Mouse (Mus musculus) neural tube, embryonic 13.5 days (tissue): Measurements from ENCODE around the gene Fgfr3. TPM values are rescaled to one million over a fixed set of nuclear protein-coding genes. Genes with fewer than 3 reads are reported as not detected.
A peak's percentile ranks its signal among the peaks of the same experiment; 100 is the strongest.

Experiments used
- ATAC-seq: fragments of 200-750 bp; cut with Nextera tagmentation; 2 replicates; pipeline ENCODE4 v1.8.0; 2017; ENCODE audit warnings: low read depth, mild to moderate bottlenecking, moderate TSS enrichment, moderate library complexity
- H3K27ac ChIP-seq: fragments of 300-500 bp; sonication (generic); replicated peaks from 2 replicates; pipeline ENCODE4 v1.5.1; 2015; ENCODE audit warnings: moderate library complexity, mild to moderate bottlenecking, inconsistent platforms
- H3K27me3 ChIP-seq: fragments of 300-500 bp; sonication (generic); 2 replicates; pipeline ENCODE4 v1.6.1; 2015; ENCODE audit warnings: mild to moderate bottlenecking, inconsistent platforms
- H3K36me3 ChIP-seq: fragments of 300-500 bp; sonication (generic); 2 replicates; pipeline ENCODE4 v1.6.1; 2015; ENCODE audit warnings: mild to moderate bottlenecking, inconsistent platforms
- H3K4me1 ChIP-seq: fragments of 300-500 bp; sonication (generic); replicated peaks from 2 replicates; pipeline ENCODE4 v1.6.1; 2015; ENCODE audit warnings: inconsistent platforms
- H3K4me2 ChIP-seq: fragments of 300-500 bp; sonication (generic); 2 replicates; pipeline ENCODE4 v1.6.1; 2015; ENCODE audit warnings: inconsistent platforms, mild to moderate bottlenecking, moderate library complexity
- H3K4me3 ChIP-seq: fragments of 300-500 bp; sonication (generic); 2 replicates; pipeline ENCODE4 v1.5.1; 2015; ENCODE audit warnings: mild to moderate bottlenecking, inconsistent platforms
- H3K9ac ChIP-seq: fragments of 300-500 bp; sonication (generic); 2 replicates; pipeline ENCODE4 v1.6.1; 2015; ENCODE audit warnings: moderate library complexity, mild to moderate bottlenecking, inconsistent platforms
- H3K9me3 ChIP-seq: fragments of 300-500 bp; sonication (generic); 2 replicates; pipeline ENCODE4 v1.6.1; 2016; ENCODE audit warnings: inconsistent platforms
- WGBS: fragments of 180-500 bp; shearing (Covaris S2); methylation state at CpG from one replicate; pipeline ENCODE4 v1.1.7; 2015; 5-methylcytosine and 5-hydroxymethylcytosine counted together
- polyA plus RNA-seq: library from polyadenylated mRNA; unstranded; fragments of >200 nt; fragmentation: Nextera tagmentation; extraction: Ambion mirVana; gene quantifications from 2 replicates; pipeline ENCODE4 v1.2.1, GENCODE M21; 2015

The Fgfr3 gene
- polyA plus RNA-seq, 1 experiment from 2014 or later = 42.3 TPM

DNA sequence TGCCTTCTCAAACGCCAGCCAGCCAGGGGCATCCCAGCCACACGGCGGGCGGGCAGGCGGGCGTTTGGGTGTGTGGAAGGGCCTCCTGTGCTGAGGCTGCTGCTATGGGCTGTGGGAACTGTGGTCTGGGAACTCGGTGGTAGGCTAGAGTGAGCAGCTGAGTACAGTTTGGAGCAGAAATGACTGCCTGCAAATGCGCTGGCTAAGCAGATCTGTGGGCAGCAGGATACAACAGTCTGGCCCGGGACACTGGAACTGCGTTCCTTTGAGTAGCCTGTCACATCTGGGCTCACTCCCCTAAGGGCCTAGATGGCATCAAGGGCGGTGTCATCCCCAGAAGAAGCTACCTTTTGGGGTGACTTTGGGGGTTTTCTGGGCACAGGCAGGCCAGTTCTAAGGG is 19.6 kb upstream of the Fgfr3 start:
- Histone ChIP-seq H3K27ac (no peak overlapping the region), H3K9me3 (no peaks in the 10 kb centered on the region), H3K27me3 (peaks cover 25% of the 10 kb centered on the region), H3K4me3 (no peak overlapping the region), H3K4me2 (no peak overlapping the region), H3K36me3 (no peaks in the 10 kb centered on the region), H3K9ac (no peak overlapping the region), H3K4me1 (peaks cover 82% of the 10 kb centered on the region)
- WGBS = 79% methylated on average over 11 of the region's 11 CpGs
- no peak for ATAC-seq

DNA sequence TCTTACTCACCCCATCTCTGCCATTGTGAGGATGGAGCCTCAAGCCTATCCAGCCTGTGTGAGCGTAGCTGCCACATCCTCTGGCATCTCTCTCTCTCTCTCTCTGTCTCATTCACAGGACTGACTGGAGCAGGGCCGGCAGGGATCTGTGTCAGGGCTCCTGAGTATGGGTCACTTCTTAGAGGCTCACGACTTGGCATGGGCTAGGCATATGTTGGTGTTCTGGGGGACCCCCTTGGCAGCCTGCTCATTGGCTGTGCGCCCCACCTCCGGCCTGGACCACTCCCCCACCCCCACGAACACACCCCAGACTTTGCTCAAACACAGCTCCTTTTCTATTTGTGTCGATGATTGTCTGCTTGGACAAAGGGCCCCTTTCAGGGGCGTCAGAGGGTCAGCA is 17.5 kb upstream of the Fgfr3 start:
- no peaks in the 10 kb centered on the region for H3K9me3 ChIP-seq
- H3K27ac ChIP-seq = peak overlapping the region; percentile 85
- WGBS = 20% methylated on average over 8 of the region's 8 CpGs
- peaks cover 72% of the 10 kb centered on the region for H3K4me1 ChIP-seq
- no peak overlapping the region for H3K4me3 ChIP-seq
- peaks cover 9% of the 10 kb centered on the region for H3K27me3 ChIP-seq
- ATAC-seq = peak; percentile 45
- H3K4me2 ChIP-seq = no peak overlapping the region
- no peaks in the 10 kb centered on the region for H3K36me3 ChIP-seq
- no peak overlapping the region for H3K9ac ChIP-seq

DNA sequence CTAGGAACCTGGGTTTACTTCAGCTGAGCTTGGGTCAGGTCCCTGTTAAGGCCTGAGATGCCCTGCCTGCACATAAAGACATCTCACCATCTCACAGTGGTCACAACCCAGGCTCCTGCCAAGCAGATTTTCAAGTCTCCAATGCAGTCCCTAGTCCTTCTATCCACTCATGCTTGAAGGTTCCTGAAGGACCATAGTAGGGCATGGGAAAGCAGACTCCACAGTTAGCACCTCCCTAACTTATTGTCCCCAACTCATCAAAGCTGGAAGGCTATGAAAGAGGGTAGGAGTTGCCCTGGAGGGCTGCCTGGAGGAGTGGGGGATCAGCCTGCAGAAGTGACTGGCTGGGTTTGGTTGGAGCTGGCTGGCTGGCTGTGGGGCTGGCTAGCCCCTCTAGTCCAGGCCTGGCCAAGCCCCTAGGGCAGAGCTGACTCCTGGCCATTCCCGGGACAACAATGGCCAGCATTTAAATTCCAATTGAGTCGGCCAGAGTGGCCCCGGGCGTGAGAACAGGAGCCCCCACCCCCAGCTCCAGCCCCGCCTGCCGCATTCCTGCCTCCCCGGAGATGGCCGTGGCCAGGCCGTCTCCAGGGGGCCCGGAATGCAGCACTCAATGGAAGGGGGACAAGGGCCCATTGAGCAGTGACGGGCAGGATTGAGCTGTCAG is 16.4 kb upstream of the Fgfr3 start:
- H3K4me1 ChIP-seq = peaks cover 61% of the 10 kb centered on the region
- ATAC-seq = peak; percentile 85
- H3K36me3 ChIP-seq = no peaks in the 10 kb centered on the region
- peak overlapping the region; percentile 85 for H3K27ac ChIP-seq
- 0 out of 2 replicates have a peak overlapping the region, but pooled peaks have one; percentile 6 for H3K4me2 ChIP-seq
- H3K4me3 ChIP-seq = no peak overlapping the region
- H3K9ac ChIP-seq = no peak overlapping the region
- 5% methylated on average over 11 of the region's 11 CpGs for WGBS
- H3K9me3 ChIP-seq = no peaks in the 10 kb centered on the region
- peaks cover 4% of the 10 kb centered on the region for H3K27me3 ChIP-seq

DNA sequence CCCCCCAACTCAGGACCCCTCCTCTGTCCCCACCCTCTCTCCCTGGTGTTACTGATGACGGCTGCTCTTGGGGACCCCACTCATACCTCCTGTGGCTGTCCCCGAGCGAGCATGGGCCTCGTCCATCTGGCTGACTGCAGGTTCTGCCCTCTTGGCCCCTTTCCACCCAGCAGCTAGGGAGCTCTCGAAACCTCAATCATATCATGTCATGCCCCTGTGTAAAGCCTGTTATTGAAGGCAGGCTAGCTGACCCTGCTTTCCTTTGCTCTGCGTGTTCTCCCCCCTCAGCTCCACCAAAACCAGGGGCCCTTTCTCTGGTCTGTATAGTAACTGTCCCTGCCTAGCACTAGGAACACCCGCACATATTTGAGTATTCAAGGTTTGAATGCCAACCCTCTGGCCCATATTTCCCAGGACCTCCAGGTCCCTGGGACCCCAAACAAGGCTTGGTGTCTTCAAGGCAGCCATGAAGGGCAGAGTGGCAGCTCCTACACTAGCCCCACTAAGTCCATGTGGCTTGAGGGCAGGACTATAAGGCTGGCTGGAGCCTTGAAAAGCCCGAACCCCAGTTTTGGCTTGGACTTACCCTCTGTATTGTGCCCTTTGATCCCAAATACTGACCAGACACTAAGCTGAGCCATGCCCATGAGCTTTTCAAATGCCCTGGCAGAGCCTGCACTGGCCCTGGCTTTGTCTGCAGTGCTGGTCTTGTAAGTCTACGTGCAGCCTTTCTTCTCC is 15.7 kb upstream of the Fgfr3 start:
- Histone ChIP-seq H3K4me2 (0 out of 2 replicates have a peak overlapping the region, but pooled peaks have one; percentile 6), H3K36me3 (no peaks in the 10 kb centered on the region), H3K9ac (no peak overlapping the region), H3K27me3 (peaks cover 4% of the 10 kb centered on the region), H3K4me3 (no peak overlapping the region), H3K9me3 (no peaks in the 10 kb centered on the region), H3K27ac (peak overlapping the region; percentile 85), H3K4me1 (peaks cover 55% of the 10 kb centered on the region)
- ATAC-seq = peak; percentile 25; the same call in 1 of the 2 replicates
- 17% methylated on average over 9 of the region's 9 CpGs for WGBS

DNA sequence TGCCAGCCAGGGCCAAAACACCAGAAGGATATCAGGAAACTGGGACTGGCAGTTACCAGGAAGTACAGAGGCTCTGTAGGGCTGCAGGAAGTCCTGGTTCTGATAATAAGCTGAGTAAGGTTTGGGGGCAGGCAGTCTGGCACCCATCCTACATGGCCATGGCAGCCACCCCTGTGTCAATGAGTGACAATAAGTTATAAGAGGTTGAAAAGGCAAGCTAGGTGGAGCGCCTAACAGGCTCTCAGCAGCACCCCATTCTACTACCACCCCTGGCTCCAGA is 15.2 kb upstream of the Fgfr3 start:
- ATAC-seq = no peak
- H3K36me3 ChIP-seq = no peaks in the 10 kb centered on the region
- H3K27ac ChIP-seq = peak overlapping the region; percentile 85
- H3K9me3 ChIP-seq = no peaks in the 10 kb centered on the region
- H3K9ac ChIP-seq = no peak overlapping the region
- peaks cover 53% of the 10 kb centered on the region for H3K4me1 ChIP-seq
- H3K4me2 ChIP-seq = no peak overlapping the region
- peaks cover 4% of the 10 kb centered on the region for H3K27me3 ChIP-seq
- no peak overlapping the region for H3K4me3 ChIP-seq
- WGBS = 88% methylated on average over 1 of the region's 1 CpGs

DNA sequence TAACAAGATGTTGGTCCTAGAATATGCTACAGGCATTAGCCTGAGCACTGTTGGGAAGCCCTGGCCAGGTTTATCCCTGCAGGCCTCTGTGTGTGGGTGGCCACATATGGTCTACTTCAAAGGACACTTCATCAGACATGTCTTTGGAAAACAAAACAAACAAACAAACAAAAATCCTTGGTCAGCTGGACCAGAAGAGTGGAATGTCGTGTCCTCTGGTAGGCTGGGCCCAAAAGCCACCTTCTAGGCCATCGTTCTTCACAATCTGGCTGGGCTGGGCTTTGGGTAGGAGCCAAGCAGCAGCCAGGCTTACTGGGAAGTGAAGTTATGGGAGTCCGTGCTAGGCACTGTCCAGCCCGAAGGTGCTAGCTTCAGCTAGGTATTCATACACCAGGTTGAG is 14.3 kb upstream of the Fgfr3 start:
- peak overlapping the region; percentile 85; the same call in 1 of the 2 replicates for H3K27ac ChIP-seq
- no peak overlapping the region for H3K4me2 ChIP-seq
- H3K9ac ChIP-seq = no peak overlapping the region
- 70% methylated on average over 4 of the region's 4 CpGs for WGBS
- no peaks in the 10 kb centered on the region for H3K9me3 ChIP-seq
- peaks cover 45% of the 10 kb centered on the region for H3K4me1 ChIP-seq
- H3K4me3 ChIP-seq = no peak overlapping the region
- no peaks in the 10 kb centered on the region for H3K36me3 ChIP-seq
- no peaks in the 10 kb centered on the region; the same call in none of the 2 replicates for H3K27me3 ChIP-seq
- no peak for ATAC-seq

DNA sequence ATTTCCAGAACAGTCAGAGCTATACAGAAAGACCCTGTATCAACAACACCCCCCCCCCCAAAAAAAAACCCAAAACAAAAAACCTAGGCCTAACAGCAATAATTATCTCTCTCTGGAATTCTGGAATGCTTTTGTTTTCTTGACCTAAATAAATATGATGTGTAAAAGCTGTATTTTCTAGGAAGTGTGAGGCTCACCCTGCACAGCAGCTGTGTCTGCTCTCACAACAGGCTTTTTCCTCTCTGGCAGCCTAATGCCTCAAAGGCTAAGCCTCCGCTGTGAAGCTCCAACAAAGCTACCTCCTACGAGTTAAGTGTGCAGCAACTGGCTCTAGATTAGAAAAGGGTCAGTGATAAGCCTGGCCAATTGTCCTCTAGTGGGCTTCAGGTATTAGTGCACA is 12.4 kb upstream of the Fgfr3 start:
- H3K9me3 ChIP-seq = no peaks in the 10 kb centered on the region
- H3K4me3 ChIP-seq = no peak overlapping the region
- WGBS = 53% methylated on average over 2 of the region's 2 CpGs
- peaks cover 37% of the 10 kb centered on the region for H3K4me1 ChIP-seq
- no peak for ATAC-seq
- H3K27me3 ChIP-seq = no peaks in the 10 kb centered on the region
- no peaks in the 10 kb centered on the region for H3K36me3 ChIP-seq
- H3K4me2 ChIP-seq = no peak overlapping the region
- no peak overlapping the region for H3K9ac ChIP-seq
- no peak overlapping the region for H3K27ac ChIP-seq

DNA sequence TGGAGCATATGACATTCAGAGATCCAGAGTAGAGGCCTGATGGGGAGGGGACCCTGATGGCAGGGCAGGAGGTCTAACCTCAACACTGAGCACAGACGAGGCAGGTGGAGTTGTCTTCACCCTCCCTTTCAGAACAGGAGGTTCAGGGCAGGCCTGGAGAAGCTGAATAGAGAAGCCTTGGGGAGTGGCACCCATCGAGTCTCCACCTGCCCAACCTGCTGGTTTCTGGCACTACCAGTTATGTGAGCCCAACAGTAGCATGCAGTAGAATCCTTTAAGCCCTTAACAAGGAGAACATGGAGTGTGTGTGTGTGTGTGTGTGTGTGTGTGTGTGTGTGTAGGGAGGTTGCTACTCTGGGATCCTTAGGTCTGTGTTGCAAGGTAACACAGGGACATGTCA is 8.9 kb upstream of the Fgfr3 start:
- no peak for ATAC-seq
- Histone ChIP-seq H3K4me3 (no peak overlapping the region), H3K4me2 (no peak overlapping the region), H3K9me3 (no peaks in the 10 kb centered on the region), H3K36me3 (no peaks in the 10 kb centered on the region), H3K27me3 (no peaks in the 10 kb centered on the region), H3K9ac (no peak overlapping the region), H3K4me1 (peaks cover 4% of the 10 kb centered on the region; the same call in 1 of the 2 replicates), H3K27ac (no peak overlapping the region)
- WGBS = 85% methylated on average over 2 of the region's 2 CpGs

DNA sequence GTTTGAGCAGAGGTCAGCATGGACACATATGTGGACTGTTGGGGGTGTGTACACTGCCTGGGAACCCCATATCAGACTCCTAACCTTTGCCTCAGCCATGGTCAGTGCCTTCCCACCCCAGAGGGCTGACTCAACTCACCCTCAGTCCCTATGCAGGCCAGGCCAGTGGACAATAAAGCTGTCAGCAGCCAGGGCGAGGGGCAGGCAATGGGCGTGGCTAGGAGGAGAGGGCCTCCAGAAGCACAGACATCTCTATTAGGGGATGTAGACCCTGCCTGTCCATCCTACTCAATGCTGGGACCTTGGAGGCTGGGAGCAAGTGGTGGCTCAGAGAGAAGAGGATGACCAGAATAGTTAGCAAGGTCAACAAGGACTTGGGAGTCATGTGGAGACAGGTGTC is 6.3 kb upstream of the Fgfr3 start:
- Histone ChIP-seq H3K27ac (no peak overlapping the region), H3K9me3 (no peaks in the 10 kb centered on the region), H3K9ac (no peak overlapping the region), H3K4me3 (no peak overlapping the region), H3K27me3 (peaks cover 9% of the 10 kb centered on the region), H3K36me3 (no peaks in the 10 kb centered on the region), H3K4me1 (0 out of 2 replicates have a peak, but pooled peaks cover 3% of the 10 kb centered on the region), H3K4me2 (no peak overlapping the region)
- no peak for ATAC-seq
- 26% methylated on average over 2 of the region's 2 CpGs for WGBS

DNA sequence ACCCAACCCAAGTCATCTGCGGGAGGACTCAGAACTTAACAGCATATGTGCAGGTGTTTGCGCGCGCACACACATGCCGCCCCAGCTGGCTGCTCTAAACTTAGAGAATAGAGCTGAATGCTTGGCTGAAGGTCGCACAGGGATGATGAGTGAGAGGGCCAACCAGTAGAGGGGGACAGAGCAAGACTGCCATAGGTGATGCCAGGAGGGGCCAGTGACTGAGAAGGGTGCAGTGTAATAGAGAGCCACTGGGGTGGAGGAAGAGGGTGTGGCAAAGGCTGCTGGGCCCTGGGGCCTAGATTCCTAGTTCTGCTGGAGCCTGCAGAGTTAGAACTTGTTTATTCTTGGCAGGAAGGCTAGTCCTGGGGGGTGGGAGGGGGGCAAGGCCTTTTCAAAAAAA is 5.0 kb upstream of the Fgfr3 start:
- Histone ChIP-seq H3K27me3 (peaks cover 18% of the 10 kb centered on the region), H3K4me3 (no peak overlapping the region), H3K27ac (no peak overlapping the region), H3K9me3 (no peaks in the 10 kb centered on the region), H3K4me1 (peaks cover 15% of the 10 kb centered on the region), H3K36me3 (no peaks in the 10 kb centered on the region), H3K4me2 (no peak overlapping the region), H3K9ac (no peak overlapping the region)
- WGBS = 76% methylated on average over 6 of the region's 6 CpGs
- no peak for ATAC-seq

DNA sequence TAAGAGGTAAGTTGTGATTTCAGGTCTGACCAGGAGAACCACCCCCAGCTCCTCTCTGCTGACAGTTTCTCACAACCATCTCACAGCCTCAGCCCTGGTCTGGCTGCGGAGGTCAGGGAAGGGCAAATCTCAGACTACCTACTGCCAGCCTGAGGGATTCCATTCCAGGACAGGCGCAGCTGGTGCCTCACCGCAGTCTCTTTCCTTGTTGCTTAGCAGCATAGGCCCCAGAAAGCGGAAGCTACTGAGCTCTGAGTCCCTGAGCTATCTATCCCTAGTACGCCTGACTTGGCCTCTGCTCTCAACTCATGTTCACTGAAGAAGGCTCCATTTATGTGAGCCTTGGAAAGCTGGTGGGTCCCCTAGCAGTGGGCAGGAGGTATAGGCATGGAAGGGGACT is 3.0 kb upstream of the Fgfr3 start:
- H3K9me3 ChIP-seq = no peaks in the 10 kb centered on the region
- H3K27me3 ChIP-seq = peaks cover 18% of the 10 kb centered on the region
- H3K9ac ChIP-seq = no peak overlapping the region
- 68% methylated on average over 5 of the region's 5 CpGs for WGBS
- no peak overlapping the region for H3K4me3 ChIP-seq
- H3K27ac ChIP-seq = no peak overlapping the region
- no peak for ATAC-seq
- H3K4me2 ChIP-seq = no peak overlapping the region
- peaks cover 34% of the 10 kb centered on the region for H3K4me1 ChIP-seq
- H3K36me3 ChIP-seq = no peaks in the 10 kb centered on the region

DNA sequence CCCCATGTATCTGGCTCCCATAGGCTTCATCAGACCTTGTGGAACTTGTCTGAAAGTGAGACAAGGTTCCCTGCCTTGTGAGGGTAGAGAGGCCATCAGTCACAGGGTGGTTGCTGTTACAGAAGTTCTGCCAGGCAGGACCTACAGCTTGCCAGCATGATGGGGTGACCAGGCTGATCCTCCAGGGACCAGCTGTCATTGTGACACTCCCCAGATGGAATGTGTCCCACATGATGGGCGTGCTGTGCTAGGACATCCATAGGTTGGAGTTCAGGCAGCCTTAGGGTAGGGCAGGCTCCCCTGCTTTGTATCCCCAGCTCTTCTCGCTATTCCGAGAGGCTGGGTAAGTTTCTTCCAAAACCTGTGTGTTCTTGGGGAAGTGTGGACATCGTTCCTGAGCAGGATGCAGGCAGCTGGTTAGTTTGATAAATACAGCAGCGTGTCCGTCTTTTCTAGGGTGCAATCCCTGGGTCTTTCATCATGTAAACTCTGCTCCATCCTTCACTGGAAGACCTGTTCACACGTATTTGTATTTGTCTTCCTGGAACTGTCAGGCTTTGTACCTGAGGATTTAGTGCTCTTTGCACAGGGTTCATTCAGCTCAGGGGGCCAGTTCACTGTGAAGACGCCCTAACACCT is 503 bp upstream of the Fgfr3 start:
- WGBS = 7% methylated on average over 8 of the region's 8 CpGs
- H3K27me3 ChIP-seq = peaks cover 28% of the 10 kb centered on the region
- H3K27ac ChIP-seq = peak overlapping the region; percentile 86; the same call in 1 of the 2 replicates
- peak overlapping the region; percentile 86 for H3K4me2 ChIP-seq
- no peak for ATAC-seq
- H3K4me3 ChIP-seq = peak overlapping the region; percentile 69
- H3K9ac ChIP-seq = peak overlapping the region; percentile 81
- no peaks in the 10 kb centered on the region for H3K9me3 ChIP-seq
- H3K36me3 ChIP-seq = no peaks in the 10 kb centered on the region
- peaks cover 58% of the 10 kb centered on the region for H3K4me1 ChIP-seq
